Mouse (Mus musculus): ENCODE data around the gene Arsj. TPM values are rescaled to one million over a fixed set of nuclear protein-coding genes. Genes with fewer than 3 reads are reported as not detected.

Arsj gene
- total RNA-seq, 2 experiments from 2014 or later: 0.82 to 1.3 TPM

GRCm38 (mm10) chr3:126397985-126398630, 34.6 kb downstream of the Arsj start:
- intact Hi-C loops (cut with DNase I; ENCODE audit: low total_unique reads): no loop called here
- DNase-seq: no peak

- intact Hi-C loops (cut with DNase I; ENCODE audit: low total_unique reads): loop anchor here (10.0 kb wide), 1 partner anchor 386 kb away; no protein-coding TSS in a partner anchor
- DNase-seq: no peak
These were observed 37.2 kb downstream of the Arsj start for GRCm38 (mm10) chr3:126400726-126401125.

GRCm38 (mm10) chr3:126402836-126403235, 39.4 kb downstream of the Arsj start:
- intact Hi-C loops (cut with DNase I; ENCODE audit: low total_unique reads): loop anchor here (10.0 kb wide), 1 partner anchor 388 kb away; no protein-coding TSS in a partner anchor
- DNase-seq: peak; percentile 54

GRCm38 (mm10) chr3:126404199-126404598, 40.7 kb downstream of the Arsj start:
- DNase-seq: no peak
- intact Hi-C loops (cut with DNase I; ENCODE audit: low total_unique reads): loop anchor here (10.0 kb wide), 1 partner anchor 389 kb away; no protein-coding TSS in a partner anchor

- intact Hi-C loops (cut with DNase I; ENCODE audit: low total_unique reads): no loop called here
These were observed 67.1 kb downstream of the Arsj start for GRCm38 (mm10) chr3:126430524-126431064.

GRCm38 (mm10) chr3:126439331-126439730, 75.8 kb downstream of the Arsj start:
- DNase-seq: no peak
- intact Hi-C loops (cut with DNase I; ENCODE audit: low total_unique reads): no loop called here

More at GRCm38 (mm10) chr3:126430524-126431064, 67.1 kb downstream of the Arsj start:
- no peak for DNase-seq

- intact Hi-C loops (cut with DNase I; ENCODE audit: low total_unique reads): no loop called here
These were observed 85.6 kb downstream of the Arsj start for GRCm38 (mm10) chr3:126449058-126449457.

GRCm38 (mm10) chr3:126449515-126449914, 86.0 kb downstream of the Arsj start:
- intact Hi-C loops (cut with DNase I; ENCODE audit: low total_unique reads): no loop called here

More at GRCm38 (mm10) chr3:126449058-126449457, 85.6 kb downstream of the Arsj start:
- DNase-seq: no peak

GRCm38 (mm10) chr3:126455787-126456482, 92.5 kb downstream of the Arsj start:
- peak; percentile 15 for DNase-seq
- intact Hi-C loops (cut with DNase I; ENCODE audit: low total_unique reads): no loop called here

More at GRCm38 (mm10) chr3:126449515-126449914, 86.0 kb downstream of the Arsj start:
- DNase-seq: no peak

- DNase-seq: no peak
- intact Hi-C loops (cut with DNase I; ENCODE audit: low total_unique reads): no loop called here
These were observed 99.8 kb downstream of the Arsj start for GRCm38 (mm10) chr3:126463119-126463815.

- DNase-seq: no peak
- intact Hi-C loops (cut with DNase I; ENCODE audit: low total_unique reads): no loop called here
These were observed 100.8 kb downstream of the Arsj start for GRCm38 (mm10) chr3:126464262-126464661.

Other genes starting within 250 kb of the Arsj start
- gene Camk2d, start 232.6 kb downstream of the Arsj start, total RNA-seq (2021): 10 to 100 TPM; 84.5 to 99.0 TPM